Mouse (Mus musculus): ENCODE measurements at regions not wholly inside any gene's neighbourhood (a gene's known extent, or its start where the extent isn't known, plus 50 kb on each side); places are given as distances from the start of the nearest gene placed in this dataset.

DNA sequence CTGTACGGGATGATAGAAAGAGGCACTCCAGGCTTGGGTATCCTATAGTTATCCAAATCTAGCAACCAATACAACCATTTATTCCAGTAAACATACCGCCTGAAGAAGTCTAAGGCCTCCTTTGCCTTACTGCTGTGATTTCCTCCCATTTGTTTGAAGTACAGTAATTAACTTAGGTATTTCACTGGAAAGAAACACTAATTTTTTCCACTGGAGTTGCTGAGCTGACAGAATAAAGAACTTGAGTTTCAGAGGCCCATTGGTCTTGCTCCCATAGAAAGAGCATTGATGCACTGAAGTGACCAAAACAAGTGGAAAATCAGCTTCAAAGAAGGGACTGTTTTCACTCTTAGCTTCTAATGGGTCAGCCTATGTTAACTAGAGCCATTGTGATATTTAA is 1100.8 kb upstream of the Gm7489 start:
- no peak for DNase-seq (ENCODE audit: low spot score in 2 of 2)

DNA sequence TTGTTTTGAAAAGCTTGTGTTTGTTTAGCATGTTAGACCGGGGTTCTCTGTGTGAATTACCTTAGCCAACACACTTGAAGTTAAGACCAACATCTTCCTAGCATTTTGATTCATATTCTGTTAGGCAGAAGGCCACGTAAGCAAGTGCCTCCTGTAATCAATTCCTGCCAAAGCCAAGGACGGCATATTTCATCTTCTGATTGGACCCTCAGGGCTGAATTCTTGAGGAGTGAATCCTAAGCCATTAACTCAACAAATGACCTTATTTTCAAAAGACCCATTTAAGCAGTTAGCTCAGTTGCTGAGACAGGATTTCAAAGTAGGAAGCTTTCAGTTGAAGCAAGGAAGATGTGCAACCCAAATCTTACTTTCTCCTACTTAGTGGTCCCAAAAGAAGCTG is 1099.5 kb upstream of the Gm7489 start:
- DNase-seq (ENCODE audit: low spot score in 2 of 2), result no peak

DNA sequence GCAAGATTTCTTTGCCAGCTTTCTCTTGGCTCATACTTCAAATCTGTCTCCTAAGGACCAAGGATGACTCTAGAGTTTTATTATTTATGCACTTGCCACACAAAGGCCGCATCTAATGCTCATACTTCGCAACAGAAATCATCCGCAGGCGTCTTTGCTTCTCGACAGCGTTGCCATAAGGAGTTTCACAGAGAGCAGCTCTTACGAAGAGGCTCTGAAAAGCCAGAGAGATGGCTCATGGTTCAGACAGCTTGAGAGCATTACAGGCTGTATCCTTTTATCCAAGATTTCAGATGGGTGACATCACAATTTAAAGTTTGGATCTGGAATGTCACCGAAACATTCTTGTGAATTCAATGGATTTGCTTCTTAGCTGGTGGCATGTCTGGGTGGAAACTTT is 1098.7 kb upstream of the Gm7489 start:
- no peak for DNase-seq (ENCODE audit: low spot score in 2 of 2)

DNA sequence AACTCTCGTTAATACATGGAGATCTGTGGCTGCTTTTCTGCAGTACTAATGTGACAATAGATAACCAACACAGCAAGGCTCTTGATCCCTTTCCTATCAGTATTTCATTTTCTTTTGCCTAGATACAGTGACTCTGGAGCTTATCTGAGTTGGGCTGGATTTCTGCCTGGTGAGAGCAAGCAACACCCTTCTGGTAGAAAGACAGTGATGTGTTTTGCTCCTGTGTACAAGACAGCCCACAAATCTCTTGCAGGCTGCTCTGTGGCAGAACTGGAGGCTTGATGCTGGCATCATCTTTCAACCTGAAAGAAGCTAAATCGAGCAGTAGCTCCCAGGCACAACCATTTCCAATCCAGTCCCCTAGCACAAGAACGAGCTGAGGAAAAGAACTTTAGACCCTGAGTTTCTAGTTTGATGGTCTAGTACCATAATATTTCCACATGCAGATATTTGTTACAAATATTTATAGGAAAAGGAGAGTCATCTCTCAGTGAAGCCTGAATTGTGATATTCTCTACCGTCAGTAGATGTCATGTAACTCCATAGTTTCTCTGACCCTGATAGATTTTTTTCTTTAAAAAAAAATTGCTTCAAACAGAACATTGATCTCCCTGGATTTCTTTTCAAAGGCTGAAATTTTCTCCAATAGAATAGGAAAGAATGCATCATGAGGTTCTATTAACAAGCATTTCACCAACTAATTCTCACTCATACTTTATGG is 1079.1 kb upstream of the Gm7489 start:
- DNase-seq (ENCODE audit: low spot score in 2 of 2), result no peak

DNA sequence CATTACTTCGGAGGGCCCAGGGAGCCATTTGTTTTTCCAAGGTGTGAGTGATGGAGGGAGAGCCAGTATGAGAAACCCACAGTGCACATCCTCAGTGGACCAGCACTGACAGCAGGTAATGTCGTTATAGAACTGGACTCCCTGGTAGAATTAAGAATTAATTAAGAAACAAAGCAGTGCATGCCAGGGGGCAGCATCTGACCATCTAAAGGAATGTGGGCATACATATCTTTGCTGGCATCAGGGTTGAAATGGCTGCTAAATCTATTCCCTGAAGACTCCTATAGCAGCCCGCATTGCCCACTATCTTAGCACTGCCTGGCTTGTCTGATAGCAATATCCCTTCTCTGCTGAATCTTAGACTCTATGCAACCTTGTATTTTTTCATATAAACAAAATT is 1076.1 kb upstream of the Gm7489 start:
- DNase-seq (ENCODE audit: low spot score in 2 of 2), result no peak

DNA sequence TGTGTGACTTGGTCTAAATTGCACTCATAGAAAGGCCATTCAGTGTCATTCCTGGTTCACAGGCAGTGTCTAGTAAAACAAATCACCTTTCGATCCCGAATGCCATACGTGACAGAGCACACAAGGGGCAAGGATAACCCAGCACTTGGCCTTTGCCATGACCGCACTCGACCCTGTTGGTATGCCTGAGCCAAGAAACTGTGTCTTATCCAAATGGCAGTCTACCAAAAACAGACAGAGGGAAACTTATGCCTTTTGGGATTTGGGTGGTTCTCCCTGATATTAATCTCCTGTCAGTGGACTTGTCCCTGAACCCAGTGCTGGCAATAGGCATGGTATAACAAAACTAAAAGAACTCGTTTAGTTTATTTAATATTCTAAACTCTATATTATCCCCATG is 1063.9 kb upstream of the Gm7489 start:
- DNase-seq (ENCODE audit: low spot score in 2 of 2), result peak in 1 of 2 experiments; percentile 5

DNA sequence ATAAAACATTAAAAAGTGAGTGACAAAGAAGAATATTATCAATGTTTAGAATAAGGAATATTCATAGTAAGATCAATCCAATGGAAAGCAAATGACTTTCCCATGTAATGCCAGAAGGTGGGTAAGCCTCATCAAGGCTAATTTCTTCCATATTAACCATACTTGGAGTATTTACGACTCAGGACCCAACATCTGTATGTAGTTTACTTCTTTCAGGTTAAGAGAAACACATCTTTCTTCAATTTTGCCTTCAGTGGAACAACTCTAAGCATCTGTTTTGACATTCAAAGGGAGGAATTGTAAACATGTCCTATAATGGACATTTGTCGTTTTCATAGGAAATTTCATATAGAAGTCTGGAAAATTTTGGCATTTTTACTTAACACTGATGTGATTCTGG is 1047.8 kb upstream of the Gm7489 start:
- DNase-seq (ENCODE audit: low spot score in 2 of 2), result no peak

DNA sequence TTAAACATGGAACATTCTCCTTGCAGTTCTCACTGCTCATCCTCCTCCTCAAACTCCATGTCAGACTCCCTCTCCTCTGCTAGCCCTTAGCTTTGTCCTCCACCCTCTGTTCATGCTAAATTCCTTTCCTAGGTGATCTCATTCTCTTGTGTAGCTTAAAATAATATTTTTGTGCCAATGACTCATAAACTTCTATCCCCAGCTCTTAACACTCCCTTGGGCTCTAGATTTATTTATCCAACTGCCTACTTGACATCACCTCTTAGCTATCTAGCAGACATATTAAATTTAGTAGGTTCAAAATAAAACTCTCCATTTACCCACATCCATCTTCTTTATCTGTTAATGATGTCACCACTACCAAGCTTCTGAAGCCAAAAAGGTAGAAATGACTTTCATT is 1036.6 kb upstream of the Gm7489 start:
- no peak for DNase-seq (ENCODE audit: low spot score in 2 of 2)

DNA sequence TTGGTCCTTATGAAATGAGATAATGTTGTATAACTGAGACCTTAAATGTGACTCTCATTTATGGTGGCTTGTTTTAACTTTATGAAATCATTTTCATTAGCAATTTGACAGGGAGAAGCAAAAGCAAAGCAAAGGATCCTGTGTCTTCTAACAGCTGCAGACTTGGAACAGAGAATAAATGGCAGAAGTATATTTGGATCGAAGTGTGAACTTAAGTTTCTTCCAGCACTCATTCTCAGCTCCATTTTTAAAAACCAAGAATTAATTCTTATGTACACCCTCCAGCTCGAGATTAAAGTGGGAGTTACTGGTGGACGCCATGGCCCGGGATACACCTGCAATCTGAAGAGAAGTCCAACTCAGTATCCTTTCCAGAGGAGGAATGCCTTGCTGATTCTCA is 1026.0 kb upstream of the Gm7489 start:
- no peak for DNase-seq (ENCODE audit: low spot score in 2 of 2)

DNA sequence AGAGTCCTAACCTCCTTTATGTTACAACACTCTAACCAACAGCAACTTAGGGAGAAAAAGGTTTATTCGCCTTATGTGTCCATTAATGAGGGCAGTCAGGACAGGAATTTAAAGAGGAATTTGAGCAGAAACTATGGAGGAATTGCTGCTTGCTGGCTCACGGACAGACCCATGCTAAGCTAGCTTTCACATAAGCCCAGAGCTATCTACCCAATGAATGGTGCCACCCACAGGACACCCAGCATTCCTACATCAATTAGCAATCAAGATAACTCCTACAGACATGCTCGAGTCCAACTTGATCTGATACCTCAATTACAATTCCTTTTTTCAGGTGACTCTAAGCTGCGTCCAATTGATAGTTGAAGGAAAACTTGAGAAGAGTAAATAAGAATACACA is 1021.2 kb upstream of the Gm7489 start:
- no peak for DNase-seq (ENCODE audit: low spot score in 2 of 2)

DNA sequence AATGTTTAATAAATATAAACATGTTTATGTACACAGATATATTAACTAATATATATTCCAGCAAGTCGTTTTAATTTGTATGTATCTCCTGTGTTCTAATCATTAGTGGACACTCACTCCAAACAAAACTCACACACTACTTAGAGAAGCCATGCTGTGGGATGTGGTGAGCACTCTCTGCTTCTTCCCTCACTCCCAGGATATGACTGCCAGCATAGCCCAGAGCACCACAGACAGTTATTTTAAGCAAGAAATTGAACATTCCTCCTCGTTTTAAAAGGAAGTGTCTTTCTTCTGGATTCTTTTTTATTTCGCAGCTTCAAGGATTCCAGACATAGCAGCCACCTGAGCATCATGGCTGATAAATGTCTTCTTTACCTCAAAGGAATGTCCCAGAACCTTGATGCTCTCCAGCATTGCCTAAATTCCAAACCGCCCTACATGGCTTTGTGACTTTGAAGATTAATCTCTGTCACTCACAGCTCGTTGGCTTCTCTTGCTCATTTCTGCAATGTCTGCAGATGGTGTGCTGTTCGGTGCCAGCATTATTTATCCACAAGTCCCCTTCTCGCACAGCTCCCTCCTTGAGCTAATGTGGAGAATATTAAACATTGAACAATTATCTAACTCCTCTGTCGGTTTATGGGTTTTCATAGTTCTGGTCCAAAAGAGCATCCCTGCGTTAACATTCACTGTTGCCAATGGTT is 992.3 kb upstream of the Gm7489 start:
- DNase-seq (ENCODE audit: low spot score in 2 of 2), result no peak

DNA sequence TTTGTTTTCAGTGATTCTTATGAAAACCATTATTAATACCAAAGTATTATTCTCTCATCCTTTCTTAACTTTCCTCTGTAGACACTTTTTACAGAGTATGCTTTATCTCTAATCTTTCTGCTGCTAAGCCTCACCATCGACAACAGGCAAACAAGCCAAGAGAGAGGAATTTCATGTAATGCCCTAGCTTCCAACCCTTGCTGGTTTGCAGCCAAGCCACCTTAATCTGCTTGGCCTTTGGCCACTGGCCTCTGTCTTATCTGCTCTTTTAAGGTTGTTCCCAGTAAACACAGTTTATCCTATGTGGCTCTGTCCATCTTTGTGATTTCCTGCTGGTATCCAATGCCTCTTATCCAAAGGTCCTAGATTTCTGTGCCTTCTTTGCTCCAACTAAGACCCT is 986.6 kb upstream of the Gm7489 start:
- DNase-seq (ENCODE audit: low spot score in 2 of 2), result no peak

DNA sequence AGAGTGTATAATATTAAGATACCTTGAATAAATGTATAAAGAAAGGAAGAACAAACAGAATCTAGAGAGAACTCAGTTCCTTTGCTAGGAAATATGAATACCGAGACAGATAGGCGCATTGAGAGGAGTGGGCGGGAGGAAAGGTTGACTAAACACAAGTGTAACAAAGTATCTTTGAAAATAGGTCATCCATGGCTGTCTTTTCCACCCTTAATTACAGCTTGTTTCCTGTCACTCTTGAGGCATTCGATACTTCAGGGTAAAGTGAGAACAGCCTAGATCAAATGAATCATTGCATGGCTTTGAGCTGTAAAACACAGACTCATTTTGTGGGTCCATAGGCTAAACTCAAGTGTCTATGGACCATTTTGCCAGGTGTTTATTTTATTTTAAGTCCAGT is 985.3 kb upstream of the Gm7489 start:
- no peak for DNase-seq (ENCODE audit: low spot score in 2 of 2)

DNA sequence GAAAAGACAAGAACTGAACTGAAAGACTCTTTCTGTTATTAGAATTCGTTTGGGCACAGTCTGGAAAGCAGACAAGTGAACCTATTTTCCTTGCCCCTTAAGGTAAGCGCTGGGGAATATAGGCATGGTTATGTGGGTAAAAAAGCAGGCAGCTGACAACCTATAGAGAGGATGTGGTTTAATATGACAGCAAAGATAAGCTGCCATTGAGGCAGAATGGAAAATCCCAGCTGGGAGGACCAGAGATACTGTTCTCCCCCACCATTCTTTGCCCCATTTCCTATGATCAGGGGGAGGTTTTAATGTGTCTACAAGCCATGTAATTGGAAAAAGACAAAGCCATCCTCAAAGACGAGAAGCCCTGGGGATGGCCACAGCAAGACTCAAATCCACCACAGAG is 984.9 kb upstream of the Gm7489 start:
- no peak for DNase-seq (ENCODE audit: low spot score in 2 of 2)

DNA sequence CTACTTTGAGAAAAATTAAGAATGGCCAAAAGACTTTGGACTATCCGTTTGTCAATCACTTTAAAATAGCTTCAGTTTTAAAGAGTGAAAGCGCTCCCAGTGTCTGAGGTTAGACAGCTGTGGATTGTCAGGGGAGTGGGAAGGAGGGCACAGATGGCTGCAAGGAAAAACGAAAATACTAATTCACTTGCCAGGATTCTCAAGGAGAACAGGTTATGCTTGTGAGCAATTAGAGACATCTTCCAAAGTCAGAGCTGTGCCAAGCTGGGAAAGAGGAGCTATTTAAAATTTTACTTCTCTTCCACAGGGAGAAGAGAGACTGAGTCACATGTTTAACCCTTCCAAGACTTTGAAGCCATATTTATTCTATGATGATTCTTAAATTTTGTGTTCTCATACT is 979.5 kb upstream of the Gm7489 start:
- no peak for DNase-seq (ENCODE audit: low spot score in 2 of 2)

DNA sequence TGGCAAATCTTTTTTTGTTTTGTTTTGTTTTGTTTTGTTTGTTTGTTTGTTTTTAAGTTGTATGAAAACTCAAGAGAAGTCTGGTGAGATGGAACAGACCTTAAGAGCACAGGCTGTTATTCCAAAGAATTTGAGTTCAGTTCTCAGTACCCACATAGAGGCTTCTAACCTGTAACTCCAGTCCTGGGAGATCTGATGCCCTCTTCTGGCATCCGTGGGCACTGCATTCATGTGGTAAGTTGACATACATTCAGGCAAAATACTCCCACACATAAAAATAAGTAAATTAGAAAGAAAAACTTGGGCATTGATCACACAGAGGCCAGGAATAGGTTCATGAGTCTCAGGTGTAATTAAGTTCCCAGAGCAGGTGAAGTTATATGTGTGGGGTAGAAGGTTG is 977.5 kb upstream of the Gm7489 start:
- DNase-seq (ENCODE audit: low spot score in 2 of 2), result no peak

DNA sequence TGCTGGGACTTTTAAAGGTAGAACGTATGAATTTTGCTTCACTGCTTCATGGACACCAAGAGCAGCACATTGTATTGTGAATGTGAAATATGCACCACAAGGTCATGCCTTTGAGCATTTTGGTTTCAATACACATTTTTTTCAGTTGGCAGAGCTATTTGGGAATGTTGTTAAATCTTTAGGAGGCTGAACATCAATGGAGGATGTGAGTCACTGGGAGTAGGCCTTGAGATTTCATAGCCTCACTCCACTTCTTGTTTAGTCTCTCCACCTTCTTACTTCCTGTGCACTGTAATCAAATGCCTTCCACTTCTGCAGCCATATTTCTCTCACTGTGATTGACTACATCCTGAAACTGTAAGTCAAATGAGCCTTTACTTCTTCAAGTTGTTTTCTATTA is 962.4 kb upstream of the Gm7489 start:
- DNase-seq (ENCODE audit: low spot score in 2 of 2), result no peak

DNA sequence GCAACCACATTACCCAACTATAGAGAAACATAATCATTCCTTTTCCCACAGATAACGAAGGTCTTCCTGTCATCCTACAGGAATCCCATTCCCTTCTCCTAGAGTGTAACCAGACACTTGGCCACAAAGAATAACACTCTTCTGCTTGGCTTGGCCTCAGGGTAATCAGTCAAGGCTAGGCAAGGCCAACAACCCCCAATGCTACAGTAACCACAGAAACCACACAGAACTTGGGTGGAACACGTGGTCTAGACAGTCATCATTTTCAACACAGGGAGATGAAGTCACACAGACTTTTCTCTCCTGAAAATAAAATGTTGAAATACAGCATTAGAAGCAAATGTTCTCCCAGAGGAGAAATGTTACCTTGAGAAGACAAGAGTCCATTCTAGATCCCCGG is 956.3 kb upstream of the Gm7489 start:
- DNase-seq (ENCODE audit: low spot score in 2 of 2), result no peak

DNA sequence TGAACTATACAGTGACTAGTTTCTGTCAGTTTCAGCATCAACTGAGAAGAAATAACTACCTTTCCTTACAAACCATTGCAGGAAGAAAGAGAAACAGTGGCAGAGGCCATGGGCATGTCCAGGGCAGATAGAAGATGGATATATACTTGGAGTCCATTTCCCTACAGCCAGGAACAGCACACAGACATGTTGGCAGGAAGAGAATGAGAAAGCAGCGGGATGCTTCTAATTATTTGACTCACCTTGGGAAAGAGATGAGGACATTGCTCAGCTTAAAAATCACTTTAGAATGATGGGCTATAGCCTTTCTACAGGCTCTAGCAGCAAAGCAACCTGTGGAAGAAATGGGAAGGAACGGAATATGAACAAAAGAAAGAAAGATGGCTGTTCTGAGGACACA is 947.6 kb upstream of the Gm7489 start:
- DNase-seq (ENCODE audit: low spot score in 2 of 2), result no peak

DNA sequence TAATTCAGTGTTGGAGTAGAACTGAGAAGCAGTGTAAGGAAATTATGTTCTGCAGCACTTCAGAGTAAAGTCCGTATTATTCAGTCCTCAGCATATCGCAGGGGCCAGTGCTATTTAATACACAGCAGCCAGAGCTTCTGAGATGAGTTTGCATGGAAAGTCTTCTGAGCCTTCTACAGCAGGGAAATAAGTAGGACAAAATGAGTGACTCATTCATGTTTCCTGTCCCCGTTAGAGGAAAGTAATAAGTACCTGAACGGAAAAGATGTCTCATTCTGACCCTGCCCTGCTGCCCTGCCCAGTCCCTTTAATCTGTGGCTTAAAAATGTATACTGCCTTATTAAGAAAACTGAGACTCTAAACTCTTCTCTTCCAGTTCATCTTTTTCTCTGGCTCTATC is 940.1 kb upstream of the Gm7489 start:
- no peak for DNase-seq (ENCODE audit: low spot score in 2 of 2)

DNA sequence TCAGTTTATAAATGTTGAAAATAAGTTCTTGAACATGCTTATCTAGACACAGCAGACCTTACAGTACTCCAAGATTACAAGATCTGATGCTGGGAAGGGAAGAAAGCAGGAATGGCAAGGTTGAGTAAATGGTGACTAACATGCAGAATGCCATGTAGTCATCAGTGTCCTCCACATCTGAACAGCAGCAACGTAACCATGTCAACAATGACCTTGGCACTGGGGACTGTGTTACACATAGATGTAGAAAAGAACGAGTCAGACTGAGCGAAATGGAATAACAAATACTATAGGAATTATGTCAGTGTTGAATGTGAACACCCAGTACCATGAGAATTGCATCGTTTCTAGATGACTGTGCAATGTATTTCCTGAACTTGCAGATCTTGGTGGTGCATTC is 936.5 kb upstream of the Gm7489 start:
- no peak for DNase-seq (ENCODE audit: low spot score in 2 of 2)

DNA sequence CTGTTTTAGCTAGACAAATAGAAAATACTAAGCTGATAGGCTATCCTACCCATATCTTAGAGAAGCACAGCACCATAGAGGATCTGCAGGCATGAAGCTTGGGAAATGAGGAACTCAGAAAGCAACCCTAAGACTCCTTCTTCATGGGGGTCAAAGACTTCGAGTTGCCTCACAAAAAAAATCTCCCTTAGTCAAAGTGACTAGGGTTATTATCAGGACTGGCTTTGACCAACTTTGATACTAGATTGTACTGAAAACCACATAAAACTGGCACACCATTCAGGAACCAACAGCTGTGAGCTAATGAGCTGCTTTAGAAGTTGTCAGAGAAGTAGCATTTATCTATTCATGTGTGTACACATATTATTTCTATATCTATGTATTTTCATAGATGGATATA is 931.2 kb upstream of the Gm7489 start:
- no peak for DNase-seq (ENCODE audit: low spot score in 2 of 2)

All from adrenal gland, postnatal 4 days (tissue).